Mouse (Mus musculus) CH12.LX (cell line): ENCODE measurements around the gene Sfxn2. TPM values are rescaled to one million over a fixed set of nuclear protein-coding genes. Genes with fewer than 3 reads are reported as not detected.

Source experiments
- DNase-seq: peaks from one replicate; pipeline ENCODE4 v3.0.0-alpha.2; 2013; ENCODE audit errors: extremely low read depth
- H3K27ac ChIP-seq: 2 replicates; pipeline ENCODE4 v1.5.1; 2012; ENCODE audit warnings: low read depth, mild to moderate bottlenecking, control low read depth, moderate library complexity; ENCODE audit not compliant: insufficient read depth
- H3K27me3 ChIP-seq: replicated peaks from 2 replicates; pipeline ENCODE3; 2012; ENCODE audit warnings: inconsistent platforms
- H3K36me3 ChIP-seq, 2 experiments: replicated peaks in 1 of 2; 2 replicates each; pipeline versions ENCODE3 to v1.6.1; 2012; ENCODE audit warnings: inconsistent platforms in 1 of 2, low read length in 1 of 2, mild to moderate bottlenecking in 1 of 2, mixed read lengths in 1 of 2, moderate library complexity in 1 of 2; ENCODE audit not compliant: control insufficient read depth in 1 of 2, insufficient read depth in 1 of 2
- H3K4me1 ChIP-seq, 2 experiments: 2 replicates each; pipeline ENCODE4 v1.6.1; 2012; ENCODE audit warnings: inconsistent platforms in 1 of 2, moderate library complexity in 1 of 2; ENCODE audit not compliant: insufficient read depth in 2 of 2, control insufficient read depth in 1 of 2
- H3K4me2 ChIP-seq: 2 replicates; pipeline ENCODE4 v1.6.1; 2012; ENCODE audit warnings: low read depth, mild to moderate bottlenecking, control low read depth; ENCODE audit not compliant: poor library complexity, insufficient read depth, severe bottlenecking
- H3K4me3 ChIP-seq, 3 experiments: fragments of 150-350 bp in 1 of 3; sonication (generic) in 1 of 3; replicated peaks in 1 of 3; 2 replicates each; pipeline versions ENCODE3 to v1.5.1; 2011 to 2012; ENCODE audit warnings: low read depth in 2 of 3, low read length in 2 of 3, mild to moderate bottlenecking in 2 of 3, moderate library complexity in 2 of 3, control low read depth in 1 of 3, improper control_type of control experiment in 1 of 3, inconsistent platforms in 1 of 3, mixed read lengths in 1 of 3; ENCODE audit not compliant: poor library complexity in 1 of 3
- H3K79me2 ChIP-seq: replicated peaks from 2 replicates; pipeline ENCODE4 v1.6.1; 2012; ENCODE audit warnings: mild to moderate bottlenecking, moderate library complexity; ENCODE audit not compliant: control insufficient read depth, poor library complexity, insufficient read depth, severe bottlenecking; ENCODE audit errors: extremely low read depth
- H3K9ac ChIP-seq: 2 replicates; pipeline ENCODE4 v1.6.1; 2012; ENCODE audit warnings: low read depth, mild to moderate bottlenecking, control low read depth, moderate library complexity; ENCODE audit not compliant: insufficient read depth
- H3K9me3 ChIP-seq: replicated peaks from 2 replicates; pipeline ENCODE3; 2012; ENCODE audit warnings: low read length, inconsistent platforms, mixed read lengths
- CHD1 ChIP-seq: IDR thresholded peaks from 2 replicates; pipeline ENCODE4 v1.6.1; 2012; ENCODE audit warnings: low read depth, low read length, improper control_type of control experiment, inconsistent platforms
- CHD2 ChIP-seq: IDR thresholded peaks from 2 replicates; pipeline ENCODE4 v1.6.1; 2011; ENCODE audit warnings: low read length, improper control_type of control experiment
- CTCF ChIP-seq, 2 experiments: IDR thresholded peaks in 1 of 2; conservative IDR thresholded peaks in 1 of 2; 2 replicates each; pipeline ENCODE4 v1.5.1; 2011 to 2012; ENCODE audit warnings: low read depth in 2 of 2, low read length in 2 of 2, improper control_type of control experiment in 1 of 2, inconsistent platforms in 1 of 2, mild to moderate bottlenecking in 1 of 2, moderate library complexity in 1 of 2
- E2F4 ChIP-seq: IDR thresholded peaks from 2 replicates; pipeline ENCODE4 v1.6.1; 2011; ENCODE audit warnings: low read depth, low read length, improper control_type of control experiment; ENCODE audit not compliant: insufficient replicate concordance
- ELF1 ChIP-seq: IDR thresholded peaks from 2 replicates; pipeline ENCODE4 v1.6.1; 2014; ENCODE audit warnings: low read depth, mild to moderate bottlenecking, inconsistent platforms, low read length, improper control_type of control experiment
- ETS1 ChIP-seq: conservative IDR thresholded peaks from 2 replicates; pipeline ENCODE4 v1.6.1; 2012; ENCODE audit warnings: low read depth, mild to moderate bottlenecking, inconsistent platforms, low read length, improper control_type of control experiment, moderate library complexity
- IRF4 ChIP-seq: IDR thresholded peaks from 2 replicates; pipeline ENCODE4 v1.6.1; 2014; ENCODE audit warnings: low read depth, mild to moderate bottlenecking, inconsistent platforms, low read length, improper control_type of control experiment
- JUN ChIP-seq: IDR thresholded peaks from 2 replicates; pipeline ENCODE4 v1.6.1; 2011; ENCODE audit warnings: low read depth, mild to moderate bottlenecking, low read length, improper control_type of control experiment, moderate library complexity; ENCODE audit not compliant: insufficient read depth
- JUND ChIP-seq: conservative IDR thresholded peaks from 2 replicates; pipeline ENCODE4 v1.6.1; 2011; ENCODE audit warnings: low read depth, low read length, improper control_type of control experiment
- KAT2A ChIP-seq: IDR thresholded peaks from 2 replicates; pipeline ENCODE4 v1.6.1; 2012; ENCODE audit warnings: low read length, improper control_type of control experiment, inconsistent platforms; ENCODE audit not compliant: insufficient replicate concordance
- MAFK ChIP-seq: IDR thresholded peaks from 2 replicates; pipeline ENCODE4 v1.6.1; 2011; ENCODE audit warnings: low read length, improper control_type of control experiment; ENCODE audit not compliant: insufficient replicate concordance
- MAZ ChIP-seq: IDR thresholded peaks from 2 replicates; pipeline ENCODE4 v1.6.1; 2012; ENCODE audit warnings: low read depth, mild to moderate bottlenecking, inconsistent platforms, low read length, improper control_type of control experiment, moderate library complexity
- MEF2A ChIP-seq: IDR thresholded peaks from 2 replicates; pipeline ENCODE4 v1.6.1; 2014; ENCODE audit warnings: low read depth, mild to moderate bottlenecking, inconsistent platforms, low read length, improper control_type of control experiment, borderline replicate concordance
- MYC ChIP-seq: IDR thresholded peaks from 2 replicates; pipeline ENCODE4 v1.6.1; 2011; ENCODE audit warnings: low read depth, mild to moderate bottlenecking, improper control_type of control experiment, low read length
- RCOR1 ChIP-seq: conservative IDR thresholded peaks from 2 replicates; pipeline ENCODE4 v1.6.1; 2012; ENCODE audit warnings: low read depth, mild to moderate bottlenecking, inconsistent platforms, low read length, improper control_type of control experiment
- SMC3 ChIP-seq: IDR thresholded peaks from 2 replicates; pipeline ENCODE4 v1.6.1; 2011; ENCODE audit warnings: low read depth, low read length, improper control_type of control experiment
- USF1 ChIP-seq: IDR thresholded peaks from 2 replicates; pipeline ENCODE4 v1.6.1; 2014; ENCODE audit warnings: low read depth, mild to moderate bottlenecking, inconsistent platforms, low read length, improper control_type of control experiment
- USF2 ChIP-seq: conservative IDR thresholded peaks from 2 replicates; pipeline ENCODE4 v1.6.1; 2011; ENCODE audit warnings: low read depth, low read length, improper control_type of control experiment
- ZC3H11A ChIP-seq: IDR thresholded peaks from 2 replicates; pipeline ENCODE4 v1.6.1; 2012; ENCODE audit warnings: low read depth, mild to moderate bottlenecking, inconsistent platforms, low read length, improper control_type of control experiment
- ZMIZ1 ChIP-seq: IDR thresholded peaks from 2 replicates; pipeline ENCODE4 v1.6.1; 2012; ENCODE audit warnings: low read depth, mild to moderate bottlenecking, inconsistent platforms, low read length, improper control_type of control experiment
- dilution Hi-C: fragments of 300-500 bp; cut with MboI; formaldehyde crosslinking; loops from 2 replicates; pipeline ENCODE4 v1.14.3; 2020; ENCODE audit warnings: low sequenced_read_pairs; ENCODE audit not compliant: extremely low pct_unique_long_range_greater_than_20kb, extremely low pct_ligation_motif_present
- in situ Hi-C: fragments of 300-500 bp; cut with MboI; formaldehyde crosslinking; loops from 3 replicates; pipeline ENCODE4 v1.14.3; 2019; ENCODE audit warnings: low sequenced_read_pairs, low pct_ligation_motif_present, low pct_unique_long_range_greater_than_20kb, mixed read lengths
- polyA plus RNA-seq: library from polyadenylated mRNA; unstranded; fragments of >175 nt; gene quantifications from 2 replicates; pipeline ENCODE4 v1.2.1, GENCODE M21; 2012; ENCODE audit warnings: low read depth; ENCODE audit not compliant: insufficient read length
- total RNA-seq, 2 experiments: library from RNA; depleted of rRNA; stranded (reverse); fragments of 300-350 nt in 1 of 2; fragments of >200 nt in 1 of 2; gene quantifications; 2 replicates each; pipeline ENCODE4 v1.2.3; 2012 to 2014

The Sfxn2 gene
- total and polyA plus RNA-seq, 3 experiments = 5.9 to 11.1 (median 8.5) TPM

DNA sequence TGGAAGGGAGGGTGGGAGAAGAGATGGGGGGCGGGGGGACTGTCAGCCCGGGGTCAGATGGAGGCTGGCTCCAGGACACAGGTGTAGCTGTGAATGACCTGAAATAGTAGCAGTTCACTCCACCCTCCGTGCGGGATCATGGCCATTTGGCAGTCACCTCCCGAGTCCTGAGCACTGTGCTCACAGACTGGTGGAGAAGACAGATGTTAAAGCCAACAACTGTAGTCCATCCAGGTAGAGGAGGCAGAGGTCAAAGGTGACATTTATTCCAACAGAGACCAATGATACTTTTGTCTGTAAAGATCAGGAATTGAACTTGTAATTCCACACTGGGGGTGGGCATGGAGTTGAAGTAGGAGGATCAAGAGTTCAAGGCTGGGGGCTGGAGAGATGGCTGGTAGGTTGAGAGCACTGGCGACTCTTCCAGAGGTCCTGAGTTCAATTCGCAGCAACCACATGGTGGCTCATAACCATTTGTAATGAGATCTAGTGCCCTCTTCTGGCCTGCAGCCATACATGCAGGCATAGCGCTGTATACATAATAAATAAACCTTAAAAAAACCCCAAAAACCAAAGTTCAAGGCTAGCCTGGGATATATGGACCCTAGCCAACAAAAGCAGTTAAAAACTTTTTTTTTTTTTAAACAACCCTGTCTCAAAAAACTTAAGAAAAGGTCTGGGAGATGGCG is 19.7 kb downstream of the Sfxn2 start:
- in situ Hi-C loops = no loop called here
- TF ChIP-seq ETS1 (no peak), MYC (peak; percentile 48; the same call in 1 of the 2 replicates), MEF2A (no peak), SMC3 (peak; percentile 27; the same call in 1 of the 2 replicates), CTCF (conservative IDR thresholded peaks at IDR 0.05 in 1 of 2, IDR thresholded peaks at IDR 0.05 in 1 of 2; ENCODE audit: low read depth in 2 of 2, low read length in 2 of 2) (peak; percentile 17 to 54; a peak in 2 of 4 replicates)
- Histone ChIP-seq H3K79me2 (no peaks in the 10 kb centered on the region), H3K4me2 (no peak overlapping the region), H3K4me3 (no peak overlapping the region), H3K27ac (no peak overlapping the region), H3K9me3 (no peaks in the 10 kb centered on the region), H3K9ac (no peak overlapping the region), H3K27me3 (no peaks in the 10 kb centered on the region), H3K4me1 (peaks cover 0 to under 1% of the 10 kb centered on the region in 2 experiments; a peak in 1 of 4 replicates), H3K36me3 (peaks cover 0 to 86% of the 10 kb centered on the region in 2 experiments)
- dilution Hi-C loops = no loop called here
- no peak for DNase-seq

DNA sequence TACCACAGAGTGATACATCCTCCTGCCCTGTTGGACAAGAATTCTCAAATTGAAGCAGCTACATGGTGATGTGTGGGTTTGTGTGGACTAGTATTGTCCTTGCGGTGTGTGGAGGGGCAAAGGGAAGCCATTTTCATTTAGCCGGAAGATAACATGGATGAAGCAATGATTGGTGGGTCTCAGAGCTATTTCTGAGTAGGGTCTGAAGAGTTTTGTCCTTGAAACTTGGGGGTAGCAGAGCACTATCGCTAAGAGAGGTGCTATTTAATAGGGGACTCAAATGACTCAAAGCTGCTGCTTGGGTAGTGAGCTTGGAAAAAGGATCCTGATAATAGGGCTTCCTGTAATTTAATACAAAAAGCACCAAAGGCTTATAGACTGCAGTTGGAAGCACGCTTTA is 25.0 kb downstream of the Sfxn2 start:
- Histone ChIP-seq H3K27ac (no peak overlapping the region), H3K27me3 (no peaks in the 10 kb centered on the region), H3K4me3 (peak overlapping the region in 1 of 3 experiments; percentile 14), H3K4me2 (no peak overlapping the region), H3K36me3 (peaks cover 0 to 56% of the 10 kb centered on the region in 2 experiments), H3K4me1 (peaks cover 9 to 34% of the 10 kb centered on the region in 2 experiments; a peak in 3 of 4 replicates), H3K9ac (no peak overlapping the region), H3K9me3 (no peaks in the 10 kb centered on the region), H3K79me2 (peaks cover 41% of the 10 kb centered on the region)
- no peak for DNase-seq
- TF ChIP-seq ETS1 (no peak), USF1 (no peak), SMC3 (no peak), KAT2A (no peak), IRF4 (no peak), CTCF (conservative IDR thresholded peaks at IDR 0.05 in 1 of 2, IDR thresholded peaks at IDR 0.05 in 1 of 2; ENCODE audit: low read depth in 2 of 2, low read length in 2 of 2) (no peak), JUN (no peak), USF2 (no peak), E2F4 (no peak), ZMIZ1 (no peak), CHD2 (no peak), MAZ (no peak), JUND (no peak), CHD1 (no peak), ELF1 (no peak), MYC (no peak), MAFK (no peak), ZC3H11A (no peak), RCOR1 (no peak)
- in situ Hi-C loops (no loop called here), dilution Hi-C loops (no loop called here)
